Mouse (Mus musculus) liver, embryonic 12.5 days (tissue): ENCODE results near the gene Tmem145. TPM values are rescaled to one million over a fixed set of nuclear protein-coding genes. Genes with fewer than 3 reads are reported as not detected.

ENCODE experiments used
- ATAC-seq: fragments of 200-750 bp; cut with Nextera tagmentation; 2 replicates; pipeline ENCODE4 v1.8.0; 2017; ENCODE audit warnings: moderate number of reproducible peaks, mild to moderate bottlenecking, moderate library complexity
- H3K27ac ChIP-seq: fragments of 300-500 bp; sonication (generic); 2 replicates; pipeline ENCODE4 v1.5.1; 2016; ENCODE audit warnings: mild to moderate bottlenecking
- H3K27me3 ChIP-seq: fragments of 300-500 bp; sonication (generic); replicated peaks from 2 replicates; pipeline ENCODE4 v1.6.1; 2016; ENCODE audit warnings: mild to moderate bottlenecking, moderate library complexity
- H3K36me3 ChIP-seq: fragments of 300-500 bp; sonication (generic); 2 replicates; pipeline ENCODE4 v1.6.1; 2016; ENCODE audit warnings: mild to moderate bottlenecking, moderate library complexity
- H3K4me1 ChIP-seq: fragments of 300-500 bp; sonication (generic); 2 replicates; pipeline ENCODE4 v1.6.1; 2016
- H3K4me2 ChIP-seq: fragments of 300-500 bp; sonication (generic); 2 replicates; pipeline ENCODE4 v1.6.1; 2016; ENCODE audit warnings: mild to moderate bottlenecking, moderate library complexity
- H3K4me3 ChIP-seq: fragments of 300-500 bp; sonication (generic); 2 replicates; pipeline ENCODE4 v1.5.1; 2016; ENCODE audit warnings: mild to moderate bottlenecking, moderate library complexity
- H3K9ac ChIP-seq: fragments of 300-500 bp; sonication (generic); 2 replicates; pipeline ENCODE4 v1.6.1; 2016; ENCODE audit warnings: mild to moderate bottlenecking, moderate library complexity
- H3K9me3 ChIP-seq: fragments of 300-500 bp; sonication (generic); replicated peaks from 2 replicates; pipeline ENCODE4 v1.6.1; 2016; ENCODE audit warnings: mild to moderate bottlenecking, moderate library complexity
- WGBS: fragments of 180-500 bp; shearing (Covaris S2); methylation state at CpG from one replicate; pipeline ENCODE4 v1.1.7; 2016; ENCODE audit not compliant: insufficient replicate concordance; 5-methylcytosine and 5-hydroxymethylcytosine counted together
- polyA plus RNA-seq: library from polyadenylated mRNA; unstranded; fragments of >200 nt; fragmentation: Nextera tagmentation; extraction: Ambion mirVana; gene quantifications from 2 replicates; pipeline ENCODE4 v1.2.1, GENCODE M21; 2016

The Tmem145 gene
- polyA plus RNA-seq, 1 experiment from 2014 or later = 0.14 TPM

DNA sequence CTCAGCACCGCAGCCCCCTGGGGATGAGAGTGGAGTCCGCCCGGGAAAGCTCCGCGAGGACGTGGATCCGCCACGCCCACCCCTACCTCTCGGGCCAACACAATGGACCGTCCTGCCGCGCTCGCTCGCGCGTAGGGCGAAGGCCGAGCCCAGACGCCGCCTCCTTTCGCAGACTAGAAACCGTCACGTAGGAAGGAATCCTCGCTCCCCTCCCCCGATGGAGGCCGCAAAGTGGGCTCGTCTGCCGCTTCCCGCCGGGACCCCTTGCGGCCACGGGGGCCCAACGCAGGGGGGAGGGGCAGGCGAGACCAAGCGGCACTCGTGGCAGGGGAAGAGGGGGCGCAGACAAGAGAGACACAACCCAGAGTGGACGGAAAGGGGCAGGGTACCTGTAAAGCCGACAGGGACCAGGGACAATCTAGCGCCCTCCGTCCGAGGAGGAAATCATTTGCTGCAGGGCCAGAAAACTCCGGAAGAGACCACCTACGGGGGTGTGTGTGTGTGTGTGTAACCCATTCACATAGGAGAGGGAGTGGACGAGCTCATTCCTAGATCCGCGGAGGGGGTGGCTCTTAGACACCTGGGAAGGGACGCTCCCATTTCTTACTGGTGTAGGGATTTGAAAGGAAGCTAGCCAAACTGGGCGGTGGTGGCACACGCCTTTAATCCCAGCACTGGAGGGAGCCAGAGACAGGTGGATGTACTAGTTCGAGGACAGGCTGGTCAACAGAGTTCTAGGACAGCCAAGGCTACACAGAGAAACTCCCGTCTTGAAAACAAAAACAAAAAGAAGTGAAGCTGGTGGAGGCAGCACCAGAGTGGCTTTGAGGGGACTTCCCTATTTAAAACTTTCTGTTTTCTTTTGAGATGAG is 8.2 kb upstream of the Tmem145 start, which contains the start of gene Pafah1b3:
Pafah1b3 (minus strand) TSS at position 533 of the 872 bp plus-strand sequence.
- H3K27ac ChIP-seq = peak within 1 kb of the TSS; percentile 80
- H3K9me3 ChIP-seq = no peaks in the 10 kb centered on the region
- H3K27me3 ChIP-seq = peaks cover 2% of the 10 kb centered on the region
- ATAC-seq = peak; percentile 80
- peaks cover 29% of the 10 kb centered on the region for H3K4me1 ChIP-seq
- H3K4me3 ChIP-seq = peak within 1 kb of the TSS; percentile 71
- H3K36me3 ChIP-seq = peaks cover 27% of the 10 kb centered on the region
- under 1% methylated on average over 52 of the region's 52 CpGs for WGBS
- peak within 1 kb of the TSS; percentile 79 for H3K9ac ChIP-seq
- peak within 1 kb of the TSS; percentile 98 for H3K4me2 ChIP-seq

DNA sequence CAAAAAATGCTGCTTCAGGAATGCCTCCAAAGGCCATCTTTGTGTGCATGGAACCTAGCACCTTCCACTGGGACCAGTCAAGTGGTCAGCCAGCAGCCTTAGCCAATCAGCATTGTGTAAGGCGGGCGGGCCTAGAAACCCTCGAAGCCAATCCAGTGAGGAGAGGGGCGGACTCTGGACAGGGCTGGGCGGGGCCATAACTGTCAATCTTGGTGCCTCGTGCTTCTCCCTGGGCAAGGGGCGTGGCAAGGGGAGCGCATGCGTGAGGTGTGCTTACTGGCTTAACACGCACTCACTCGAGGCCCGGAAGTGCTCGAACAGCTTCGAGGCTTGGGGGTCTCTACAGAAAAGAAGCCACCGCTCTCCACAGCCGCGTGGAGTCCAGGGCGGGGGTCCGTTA is 4.8 kb upstream of the Tmem145 start, which contains the start of gene Prr19:
Prr19 (plus strand) TSS at position 349 of the 400 bp plus-strand sequence.
- H3K4me2 ChIP-seq = no peak within 1 kb of the TSS

DNA sequence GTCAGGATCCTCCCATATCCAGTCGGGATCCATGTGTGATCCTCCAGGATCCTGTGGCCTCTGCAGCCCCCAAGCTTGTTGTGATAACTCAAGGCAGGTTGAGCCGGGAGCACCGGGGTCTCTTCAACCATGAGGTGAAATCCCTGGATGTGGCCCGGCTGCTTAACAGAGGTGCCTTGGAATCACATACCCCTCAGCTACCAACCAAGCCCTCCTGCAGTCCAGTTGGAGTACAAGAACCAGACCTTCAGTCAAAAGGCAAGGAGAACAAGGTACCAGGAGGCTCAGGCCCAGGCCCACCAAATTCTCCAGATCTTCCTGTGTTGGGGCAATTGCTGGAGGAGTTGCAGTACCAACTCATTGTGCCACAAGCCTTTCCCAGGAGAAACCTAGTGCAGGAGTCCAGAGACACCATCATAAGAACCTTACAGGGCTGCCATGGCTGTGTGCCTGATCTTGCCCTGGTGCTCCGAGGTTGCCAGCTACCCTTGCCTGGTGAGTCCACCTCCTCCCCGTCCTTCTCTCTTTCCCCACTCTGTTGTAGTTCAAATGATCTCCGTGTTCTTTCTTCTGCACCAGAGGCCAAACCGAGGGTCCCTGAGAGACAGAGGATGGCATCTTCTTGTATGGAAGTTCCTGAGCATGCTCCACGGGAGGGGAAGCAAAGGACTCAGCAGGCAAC is 2.8 kb upstream of the Tmem145 start:
- ATAC-seq = no peak
- Histone ChIP-seq H3K4me3 (no peak overlapping the region), H3K36me3 (no peaks in the 10 kb centered on the region), H3K9me3 (no peaks in the 10 kb centered on the region), H3K4me1 (peaks cover 14% of the 10 kb centered on the region), H3K27me3 (peaks cover 50% of the 10 kb centered on the region), H3K27ac (no peak overlapping the region), H3K9ac (no peak overlapping the region), H3K4me2 (no peak overlapping the region)
- WGBS = 49% methylated on average over 9 of the region's 9 CpGs

More for the DNA sequence above, 4.8 kb upstream of the Tmem145 start, which contains the start of gene Prr19:
- peaks cover 29% of the 10 kb centered on the region for H3K27me3 ChIP-seq
- 47% methylated on average over 19 of the region's 19 CpGs for WGBS
- no peaks in the 10 kb centered on the region for H3K36me3 ChIP-seq
- H3K4me3 ChIP-seq = no peak within 1 kb of the TSS
- peak; percentile 48; the same call in 1 of the 2 replicates for ATAC-seq
- peaks cover 32% of the 10 kb centered on the region for H3K4me1 ChIP-seq
- H3K9ac ChIP-seq = no peak within 1 kb of the TSS
- H3K27ac ChIP-seq = no peak within 1 kb of the TSS
- H3K9me3 ChIP-seq = no peaks in the 10 kb centered on the region

DNA sequence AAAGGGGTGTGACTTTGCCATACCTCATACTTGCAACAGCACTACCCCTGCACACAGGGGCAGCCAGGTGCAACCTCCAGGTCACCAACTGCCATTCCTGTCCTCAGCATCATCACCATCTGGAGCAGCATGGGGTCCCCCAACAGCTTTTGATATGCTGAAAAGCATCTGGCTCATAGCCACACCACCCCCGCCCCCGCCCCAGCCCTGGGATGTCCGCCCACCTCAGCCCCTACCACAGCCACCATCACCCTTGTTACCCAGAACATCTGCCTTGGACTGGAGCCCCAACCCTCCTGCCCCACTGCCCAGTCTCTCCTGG is 2.3 kb upstream of the Tmem145 start:
- H3K27me3 ChIP-seq = peaks cover 55% of the 10 kb centered on the region
- no peak overlapping the region for H3K4me3 ChIP-seq
- H3K4me1 ChIP-seq = peaks cover 10% of the 10 kb centered on the region
- no peaks in the 10 kb centered on the region for H3K36me3 ChIP-seq
- H3K9ac ChIP-seq = no peak overlapping the region
- no peaks in the 10 kb centered on the region for H3K9me3 ChIP-seq
- WGBS = 55% methylated on average over 3 of the region's 3 CpGs
- no peak overlapping the region for H3K4me2 ChIP-seq
- H3K27ac ChIP-seq = no peak overlapping the region
- ATAC-seq = no peak

DNA sequence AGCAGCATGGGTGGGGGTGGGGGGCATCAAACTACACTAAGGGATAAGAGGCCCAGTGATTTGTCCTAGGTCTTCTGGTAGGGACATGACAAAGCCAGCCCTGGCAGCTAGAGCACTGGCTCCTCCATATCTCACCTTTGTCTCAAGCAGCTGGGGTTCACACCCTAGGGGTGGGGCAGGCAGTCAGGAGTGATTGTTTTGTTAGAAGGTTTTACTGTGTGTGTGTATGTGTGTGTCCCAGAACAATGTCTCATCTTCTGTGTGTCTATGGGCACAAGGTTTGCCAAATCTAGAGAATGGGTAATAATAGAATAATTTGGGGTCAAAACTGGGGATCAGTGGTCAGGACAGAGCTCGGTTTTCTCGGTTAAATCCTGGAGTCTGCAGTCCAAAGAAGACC is 425 bp upstream of the Tmem145 start:
- Histone ChIP-seq H3K9me3 (no peaks in the 10 kb centered on the region), H3K27me3 (peaks cover 71% of the 10 kb centered on the region), H3K36me3 (no peaks in the 10 kb centered on the region), H3K9ac (no peak overlapping the region), H3K4me1 (peaks cover 10% of the 10 kb centered on the region), H3K27ac (no peak overlapping the region), H3K4me2 (peak overlapping the region; percentile 76), H3K4me3 (peak overlapping the region; percentile 51; the same call in 1 of the 2 replicates)
- no peak for ATAC-seq
- WGBS = 0% methylated on average over 2 of the region's 2 CpGs

DNA sequence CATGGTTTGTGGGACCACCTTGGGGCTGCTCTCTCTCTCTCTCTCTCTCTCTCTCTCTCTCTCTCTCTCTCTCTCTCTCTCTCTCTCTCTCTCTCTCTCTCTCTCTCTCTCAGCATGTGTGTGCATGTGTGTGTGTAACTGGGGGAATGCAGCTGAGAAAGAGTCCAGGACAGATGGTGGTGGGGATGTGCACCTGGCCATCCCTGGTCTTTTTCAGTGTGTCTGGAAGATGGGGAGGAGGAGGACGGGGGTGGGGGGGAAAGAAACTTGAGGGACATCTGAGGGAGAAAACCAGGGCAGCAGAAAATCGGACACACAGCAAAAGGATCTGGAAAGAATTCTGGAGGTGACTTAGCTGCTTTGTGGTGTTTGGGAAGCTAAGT is 699 bp downstream of the Tmem145 start:
- H3K36me3 ChIP-seq = no peaks in the 10 kb centered on the region
- no peak overlapping the region for H3K4me2 ChIP-seq
- peaks cover 10% of the 10 kb centered on the region for H3K4me1 ChIP-seq
- H3K27me3 ChIP-seq = peaks cover 83% of the 10 kb centered on the region
- H3K4me3 ChIP-seq = no peak overlapping the region
- H3K27ac ChIP-seq = no peak overlapping the region
- WGBS = 27% methylated on average over 2 of the region's 2 CpGs
- no peak overlapping the region for H3K9ac ChIP-seq
- H3K9me3 ChIP-seq = no peaks in the 10 kb centered on the region
- ATAC-seq = no peak

DNA sequence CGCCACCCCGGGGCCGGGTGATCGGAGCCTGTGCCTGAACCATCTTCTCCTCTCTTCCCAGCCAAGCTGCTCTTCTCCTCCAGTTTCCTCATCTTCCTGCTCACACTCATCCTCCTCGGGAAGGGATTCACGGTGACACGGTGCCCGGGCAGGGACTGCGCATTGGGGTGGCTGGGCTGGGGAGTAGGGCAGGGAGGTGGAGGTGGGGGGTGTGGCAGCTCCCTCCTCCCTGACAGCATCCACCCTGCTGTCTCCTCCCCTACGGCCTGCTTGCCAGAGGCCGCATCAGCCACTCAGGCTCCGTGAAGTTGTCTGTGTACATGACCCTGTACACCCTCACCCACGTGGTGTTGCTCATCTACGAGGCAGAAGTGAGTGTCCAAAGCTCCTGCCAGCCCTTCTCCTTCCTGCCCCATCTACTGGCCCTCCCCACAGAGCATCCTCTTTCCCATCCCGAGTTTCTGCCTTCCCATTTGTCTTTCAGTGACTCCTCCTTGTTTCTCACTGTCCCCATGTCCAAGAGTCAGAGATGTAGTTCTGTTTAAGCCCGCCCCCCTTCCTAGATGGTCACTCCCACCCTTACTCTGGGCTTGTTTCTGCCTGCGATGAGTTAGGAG is 2.9 kb downstream of the Tmem145 start:
- H3K4me2 ChIP-seq = no peak overlapping the region

DNA sequence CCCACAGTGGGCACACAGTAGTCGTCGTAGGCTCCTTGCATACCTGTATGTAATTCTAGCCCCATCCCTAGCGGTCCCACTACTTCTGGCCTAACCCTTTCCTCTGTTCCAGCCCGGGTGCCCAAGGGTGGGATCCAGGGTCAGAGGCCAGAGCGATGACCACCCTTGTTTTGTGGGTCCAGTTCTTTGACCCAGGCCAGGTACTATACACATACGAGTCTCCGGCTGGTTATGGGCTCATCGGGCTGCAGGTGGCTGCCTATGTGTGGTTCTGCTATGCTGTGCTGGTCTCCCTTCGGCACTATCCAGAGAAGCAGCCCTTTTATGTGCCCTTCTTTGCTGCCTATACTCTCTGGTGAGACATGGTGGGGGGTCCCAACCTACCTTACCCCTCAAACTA is 3.5 kb downstream of the Tmem145 start:
- H3K9ac ChIP-seq = no peak overlapping the region

More for the DNA sequence above, 2.9 kb downstream of the Tmem145 start:
- ATAC-seq = no peak
- H3K36me3 ChIP-seq = no peaks in the 10 kb centered on the region
- H3K9me3 ChIP-seq = no peaks in the 10 kb centered on the region
- peaks cover 10% of the 10 kb centered on the region for H3K4me1 ChIP-seq
- WGBS = 51% methylated on average over 17 of the region's 17 CpGs
- H3K9ac ChIP-seq = no peak overlapping the region
- no peak overlapping the region for H3K27ac ChIP-seq
- H3K4me3 ChIP-seq = no peak overlapping the region
- peaks cover 92% of the 10 kb centered on the region for H3K27me3 ChIP-seq

DNA sequence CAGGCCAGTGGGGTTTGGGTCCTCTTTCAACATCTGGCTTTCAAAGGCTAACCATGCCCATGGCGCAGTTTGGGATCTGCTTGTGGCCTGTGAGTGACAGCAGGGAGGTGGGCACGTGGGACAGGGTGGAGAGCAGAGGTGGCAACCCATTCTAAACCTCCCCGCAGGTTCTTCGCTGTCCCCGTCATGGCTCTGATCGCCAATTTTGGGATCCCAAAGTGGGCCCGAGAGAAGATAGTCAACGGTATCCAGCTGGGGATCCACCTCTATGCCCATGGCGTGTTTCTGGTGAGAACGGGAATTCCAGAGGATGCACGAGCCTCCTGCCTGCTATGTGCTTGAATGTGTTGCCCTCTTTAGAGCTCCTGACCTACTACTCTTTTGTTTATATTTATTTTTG is 5.3 kb downstream of the Tmem145 start:
- Histone ChIP-seq H3K9ac (no peak overlapping the region), H3K36me3 (no peaks in the 10 kb centered on the region), H3K4me3 (no peak overlapping the region), H3K27me3 (peaks cover 98% of the 10 kb centered on the region), H3K9me3 (no peaks in the 10 kb centered on the region), H3K4me1 (peaks cover 16% of the 10 kb centered on the region), H3K27ac (no peak overlapping the region), H3K4me2 (no peak overlapping the region)
- WGBS = 64% methylated on average over 11 of the region's 11 CpGs
- ATAC-seq = no peak

More for the DNA sequence above, 3.5 kb downstream of the Tmem145 start:
- Histone ChIP-seq H3K27me3 (peaks cover 92% of the 10 kb centered on the region), H3K36me3 (no peaks in the 10 kb centered on the region), H3K27ac (no peak overlapping the region), H3K4me2 (no peak overlapping the region), H3K4me3 (no peak overlapping the region), H3K9me3 (no peaks in the 10 kb centered on the region), H3K4me1 (peaks cover 10% of the 10 kb centered on the region)
- 75% methylated on average over 9 of the region's 9 CpGs for WGBS
- ATAC-seq = no peak

DNA sequence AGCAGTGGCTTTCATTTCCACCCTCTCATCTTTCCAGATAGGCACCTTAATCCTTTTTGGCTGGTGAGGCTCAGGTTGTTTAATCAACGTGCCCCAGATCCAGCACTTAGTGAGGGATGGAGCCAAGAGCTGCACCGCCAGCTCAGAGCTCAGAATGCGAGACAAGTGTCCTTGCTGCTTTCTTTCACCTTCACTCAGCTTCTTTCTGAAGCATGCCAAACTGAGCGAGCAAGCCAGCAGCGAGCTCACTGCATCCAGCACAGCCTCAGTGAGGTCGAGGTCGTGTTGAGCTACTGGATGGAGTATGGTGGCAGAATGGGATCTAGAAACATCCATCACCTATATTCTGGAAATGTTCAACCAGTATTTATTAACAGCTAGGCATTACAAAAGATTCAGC is 7.4 kb downstream of the Tmem145 start:
- 29% methylated on average over 7 of the region's 7 CpGs for WGBS
- H3K9ac ChIP-seq = no peak overlapping the region

DNA sequence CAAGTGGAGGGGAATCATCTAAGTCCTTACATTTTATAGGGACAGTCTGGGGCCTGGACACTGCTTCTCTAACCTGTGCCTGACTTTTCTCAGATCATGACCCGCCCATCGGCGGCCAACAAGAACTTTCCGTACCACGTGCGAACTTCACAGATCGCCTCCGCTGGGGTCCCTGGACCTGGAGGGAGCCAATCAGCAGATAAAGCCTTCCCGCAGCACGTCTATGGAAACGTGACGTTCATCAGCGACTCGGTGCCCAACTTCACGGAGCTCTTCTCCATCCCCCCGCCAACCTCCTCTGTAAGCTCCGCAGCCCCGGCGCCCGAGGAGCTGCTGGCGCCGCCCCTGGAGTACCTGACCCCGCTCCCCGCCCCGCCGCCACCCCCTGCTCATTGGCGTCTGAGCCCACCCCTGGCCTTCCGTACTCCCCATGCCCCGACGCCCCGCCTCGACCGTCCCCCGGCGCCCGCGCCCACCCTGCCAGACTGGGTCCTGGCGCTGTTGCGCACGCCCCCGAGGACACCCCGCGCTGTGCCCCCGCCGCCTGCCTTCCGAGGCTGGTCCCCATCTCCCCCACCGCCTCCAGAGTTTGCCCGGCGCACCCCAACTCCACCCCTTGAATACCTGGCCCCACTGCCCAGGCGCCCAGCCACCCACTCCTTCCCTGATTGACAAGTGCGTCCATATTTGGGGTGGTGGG is 8.8 kb downstream of the Tmem145 start:
- no peaks in the 10 kb centered on the region for H3K36me3 ChIP-seq
- no peaks in the 10 kb centered on the region for H3K9me3 ChIP-seq
- H3K27me3 ChIP-seq = peaks cover 76% of the 10 kb centered on the region
- H3K4me1 ChIP-seq = peaks cover 29% of the 10 kb centered on the region
- 2% methylated on average over 49 of the region's 51 CpGs for WGBS
- H3K27ac ChIP-seq = no peak overlapping the region
- peak overlapping the region; percentile 90 for H3K4me2 ChIP-seq
- ATAC-seq = no peak
- H3K9ac ChIP-seq = no peak overlapping the region
- H3K4me3 ChIP-seq = peak overlapping the region; percentile 67

More for the DNA sequence above, 7.4 kb downstream of the Tmem145 start:
- no peak for ATAC-seq
- H3K36me3 ChIP-seq = no peaks in the 10 kb centered on the region
- H3K27ac ChIP-seq = no peak overlapping the region
- H3K4me2 ChIP-seq = no peak overlapping the region
- no peak overlapping the region for H3K4me3 ChIP-seq
- H3K4me1 ChIP-seq = peaks cover 29% of the 10 kb centered on the region
- no peaks in the 10 kb centered on the region for H3K9me3 ChIP-seq
- H3K27me3 ChIP-seq = peaks cover 90% of the 10 kb centered on the region
